Comparison of ENCODE assay signal across 29 mouse cellular contexts in the genomic region with DNA sequence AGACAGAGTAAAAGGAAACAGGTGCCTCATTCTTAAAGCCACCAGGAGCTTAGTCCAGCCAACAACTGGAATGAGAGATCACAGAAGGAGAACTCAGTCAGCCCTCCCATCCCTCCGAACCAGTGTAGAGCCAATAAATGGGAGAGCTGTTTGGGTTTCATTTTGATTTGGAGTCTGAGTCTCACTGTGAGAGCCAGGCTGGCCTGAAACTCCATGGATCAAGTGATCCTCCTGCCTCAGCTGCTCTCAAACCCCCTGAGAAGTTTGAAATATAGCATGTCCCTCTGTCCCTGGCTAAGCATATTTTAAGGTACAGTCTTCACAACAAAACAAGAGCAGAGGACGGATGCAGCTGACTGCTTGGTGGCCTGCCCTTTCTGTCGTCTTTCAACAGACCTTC.
"Had no signal": no experiment of that assay in that cellular context is flagged by ENCODE, and none has a peak within 500 bp of the region (broad histone marks: within the 10 kb centered on the region; RNA-seq: fewer than 3 reads in every experiment).

No protein-coding gene starts in this region.

- H3K9ac ChIP-seq: embryonic facial prominence, embryonic 12.5 days; embryonic facial prominence, embryonic 13.5 days; embryonic facial prominence, embryonic 15.5 days; forebrain, embryonic 12.5 days; forebrain, embryonic 13.5 days; forebrain, embryonic 15.5 days; forebrain, postnatal 0 days had no signal

- H3K4me3 ChIP-seq: embryonic facial prominence, embryonic 10.5 days; embryonic facial prominence, embryonic 12.5 days; embryonic facial prominence, embryonic 13.5 days; embryonic facial prominence, embryonic 15.5 days; erythroblast, embryonic 14.5 days; forebrain, embryonic 10.5 days; forebrain, embryonic 12.5 days; forebrain, embryonic 13.5 days; forebrain, embryonic 15.5 days; gastrocnemius, adult 2 months; heart, adult 2 months had no signal

- H3K4me2 ChIP-seq: embryonic facial prominence, embryonic 12.5 days; embryonic facial prominence, embryonic 13.5 days; embryonic facial prominence, embryonic 15.5 days; forebrain, embryonic 12.5 days; forebrain, embryonic 13.5 days; forebrain, embryonic 15.5 days had no signal

- ATAC-seq: forebrain, embryonic 13.5 days; forebrain, embryonic 14.5 days; forebrain, embryonic 15.5 days; forebrain, embryonic 16.5 days; forebrain, postnatal 0 days had no signal

- H3K9me3 ChIP-seq: embryonic facial prominence, embryonic 10.5 days; embryonic facial prominence, embryonic 12.5 days; embryonic facial prominence, embryonic 13.5 days; embryonic facial prominence, embryonic 15.5 days; forebrain, embryonic 10.5 days; forebrain, embryonic 12.5 days; forebrain, embryonic 13.5 days; forebrain, embryonic 15.5 days had no signal

- H3K4me1 ChIP-seq: embryonic facial prominence, embryonic 10.5 days; embryonic facial prominence, embryonic 12.5 days; embryonic facial prominence, embryonic 13.5 days; embryonic facial prominence, embryonic 15.5 days; forebrain, embryonic 10.5 days; forebrain, embryonic 12.5 days; forebrain, embryonic 13.5 days; forebrain, embryonic 15.5 days had no signal

- DNase-seq: cerebellum, adult 2 months; cerebellum, adult 8-10 months; cerebellum, adult 9-10 months; cerebellum, adult 9-11 months; cerebellum, postnatal 10 days; cerebellum, postnatal 14 days; cerebellum, postnatal 25 days; cerebellum, postnatal 36 days; embryo, embryonic 11 days; forebrain, postnatal 0 days; gastrocnemius, adult 2 months; gastrocnemius, postnatal 10 days; gastrocnemius, postnatal 14 days; gastrocnemius, postnatal 25 days; gastrocnemius, postnatal 36 days; heart, adult 11 months; heart, adult 18-20 months; heart, adult 2 months had no signal

- H3K36me3 ChIP-seq: embryonic facial prominence, embryonic 10.5 days; embryonic facial prominence, embryonic 12.5 days; embryonic facial prominence, embryonic 13.5 days; embryonic facial prominence, embryonic 15.5 days; forebrain, embryonic 10.5 days; forebrain, embryonic 12.5 days; forebrain, embryonic 15.5 days had no signal

- H3K27ac ChIP-seq: embryonic facial prominence, embryonic 10.5 days; embryonic facial prominence, embryonic 12.5 days; embryonic facial prominence, embryonic 13.5 days; embryonic facial prominence, embryonic 15.5 days; forebrain, embryonic 10.5 days; forebrain, embryonic 12.5 days; forebrain, embryonic 13.5 days; forebrain, embryonic 15.5 days; gastrocnemius, adult 2 months; heart, adult 2 months had no signal

- H3K27me3 ChIP-seq: embryonic facial prominence, embryonic 12.5 days; embryonic facial prominence, embryonic 13.5 days; embryonic facial prominence, embryonic 15.5 days; forebrain, embryonic 12.5 days; forebrain, embryonic 13.5 days; forebrain, embryonic 15.5 days had no signal
